Mouse (Mus musculus): ENCODE data around the gene Dnase2b.

- no peak for TF ChIP-seq CTCF (IDR thresholded peaks at IDR 0.05; ENCODE audit: low read depth)
- TF ChIP-seq EP300 (IDR thresholded peaks at IDR 0.05; ENCODE audit: low read depth) = no peak
These were observed 42.8 kb upstream of the Dnase2b start for GRCm38 (mm10) chr3:146658061-146658639.

All from liver, postnatal 0 days (tissue).